Mouse (Mus musculus): ENCODE measurements around the gene Pdgfb. TPM values are rescaled to one million over a fixed set of nuclear protein-coding genes. Genes with fewer than 3 reads are reported as not detected.

The Pdgfb gene
- polyA plus RNA-seq, 1 experiment from 2014 or later = 8.0 TPM

- ATAC-seq = no peak
- Histone ChIP-seq H3K9me3 (ENCODE audit: control insufficient read depth, low read length) (no peaks in the 10 kb centered on the region), H3K4me3 (ENCODE audit: low read length) (no peak overlapping the region), H3K36me3 (ENCODE audit: control insufficient read depth, insufficient read depth, low read length) (no peaks in the 10 kb centered on the region), H3K27me3 (replicated peaks; ENCODE audit: control insufficient read depth, insufficient read depth, low read length) (no peaks in the 10 kb centered on the region), H3K4me1 (ENCODE audit: control insufficient read depth, insufficient read depth, low read depth, low read length) (no peaks in the 10 kb centered on the region), H3K27ac (ENCODE audit: low read depth, low read length) (no peak overlapping the region), H3K9ac (ENCODE audit: low read depth, low read length) (no peak overlapping the region), H3K4me2 (ENCODE audit: low read length) (no peak overlapping the region)
- 46% methylated on average over 9 of the region's 9 CpGs for WGBS
These were observed 53.3 kb downstream of the Pdgfb start for GRCm38 (mm10) chr15:79961366-79961921.

- Histone ChIP-seq H3K9me3 (ENCODE audit: control insufficient read depth, low read length) (no peaks in the 10 kb centered on the region), H3K27ac (ENCODE audit: low read depth, low read length) (no peak overlapping the region), H3K4me2 (ENCODE audit: low read length) (no peak overlapping the region), H3K9ac (ENCODE audit: low read depth, low read length) (no peak overlapping the region; the same call in 1 of the 2 replicates), H3K36me3 (ENCODE audit: control insufficient read depth, insufficient read depth, low read length) (no peaks in the 10 kb centered on the region), H3K27me3 (replicated peaks; ENCODE audit: control insufficient read depth, insufficient read depth, low read length) (no peaks in the 10 kb centered on the region), H3K4me1 (ENCODE audit: control insufficient read depth, insufficient read depth, low read depth, low read length) (no peaks in the 10 kb centered on the region), H3K4me3 (ENCODE audit: low read length) (no peak overlapping the region)
- WGBS = 61% methylated on average over 3 of the region's 3 CpGs
- ATAC-seq = no peak
These were observed 56.4 kb downstream of the Pdgfb start for GRCm38 (mm10) chr15:79958418-79958817.

GRCm38 (mm10) chr15:79956559-79956958 lies 58.2 kb downstream of the Pdgfb start:
- Histone ChIP-seq H3K27me3 (replicated peaks; ENCODE audit: control insufficient read depth, insufficient read depth, low read length) (no peaks in the 10 kb centered on the region), H3K9me3 (ENCODE audit: control insufficient read depth, low read length) (no peaks in the 10 kb centered on the region), H3K9ac (ENCODE audit: low read depth, low read length) (no peak overlapping the region), H3K4me2 (ENCODE audit: low read length) (no peak overlapping the region), H3K4me1 (ENCODE audit: control insufficient read depth, insufficient read depth, low read depth, low read length) (peaks cover 5% of the 10 kb centered on the region), H3K27ac (ENCODE audit: low read depth, low read length) (no peak overlapping the region), H3K36me3 (ENCODE audit: control insufficient read depth, insufficient read depth, low read length) (no peaks in the 10 kb centered on the region), H3K4me3 (ENCODE audit: low read length) (no peak overlapping the region)
- 86% methylated on average over 8 of the region's 8 CpGs for WGBS
- no peak for ATAC-seq

- no peak overlapping the region for H3K4me2 ChIP-seq (ENCODE audit: low read length)
These were observed 61.3 kb downstream of the Pdgfb start for GRCm38 (mm10) chr15:79953470-79953869.

GRCm38 (mm10) chr15:79952504-79953231 lies 62.1 kb downstream of the Pdgfb start:
- Histone ChIP-seq H3K27ac (ENCODE audit: low read depth, low read length) (no peak overlapping the region), H3K4me1 (ENCODE audit: control insufficient read depth, insufficient read depth, low read depth, low read length) (peaks cover 23% of the 10 kb centered on the region), H3K4me3 (ENCODE audit: low read length) (no peak overlapping the region), H3K4me2 (ENCODE audit: low read length) (no peak overlapping the region), H3K36me3 (ENCODE audit: control insufficient read depth, insufficient read depth, low read length) (no peaks in the 10 kb centered on the region), H3K27me3 (replicated peaks; ENCODE audit: control insufficient read depth, insufficient read depth, low read length) (no peaks in the 10 kb centered on the region), H3K9me3 (ENCODE audit: control insufficient read depth, low read length) (no peaks in the 10 kb centered on the region), H3K9ac (ENCODE audit: low read depth, low read length) (no peak overlapping the region)
- 46% methylated on average over 11 of the region's 11 CpGs for WGBS
- ATAC-seq = no peak

More at GRCm38 (mm10) chr15:79953470-79953869, 61.3 kb downstream of the Pdgfb start:
- no peaks in the 10 kb centered on the region for H3K27me3 ChIP-seq (replicated peaks; ENCODE audit: control insufficient read depth, insufficient read depth, low read length)
- H3K4me1 ChIP-seq (ENCODE audit: control insufficient read depth, insufficient read depth, low read depth, low read length) = peaks cover 23% of the 10 kb centered on the region
- H3K9me3 ChIP-seq (ENCODE audit: control insufficient read depth, low read length) = no peaks in the 10 kb centered on the region
- no peaks in the 10 kb centered on the region for H3K36me3 ChIP-seq (ENCODE audit: control insufficient read depth, insufficient read depth, low read length)
- H3K27ac ChIP-seq (ENCODE audit: low read depth, low read length) = no peak overlapping the region
- H3K9ac ChIP-seq (ENCODE audit: low read depth, low read length) = no peak overlapping the region
- WGBS = 56% methylated on average over 7 of the region's 7 CpGs
- no peak for ATAC-seq
- no peak overlapping the region for H3K4me3 ChIP-seq (ENCODE audit: low read length)

GRCm38 (mm10) chr15:79951730-79952503 lies 62.9 kb downstream of the Pdgfb start:
- Histone ChIP-seq H3K27ac (ENCODE audit: low read depth, low read length) (no peak overlapping the region), H3K4me2 (ENCODE audit: low read length) (no peak overlapping the region), H3K4me1 (ENCODE audit: control insufficient read depth, insufficient read depth, low read depth, low read length) (peaks cover 23% of the 10 kb centered on the region), H3K36me3 (ENCODE audit: control insufficient read depth, insufficient read depth, low read length) (no peaks in the 10 kb centered on the region), H3K9ac (ENCODE audit: low read depth, low read length) (0 out of 2 replicates have a peak overlapping the region, but pooled peaks have one; percentile 10), H3K9me3 (ENCODE audit: control insufficient read depth, low read length) (no peaks in the 10 kb centered on the region), H3K4me3 (ENCODE audit: low read length) (no peak overlapping the region), H3K27me3 (replicated peaks; ENCODE audit: control insufficient read depth, insufficient read depth, low read length) (no peaks in the 10 kb centered on the region)
- no peak for ATAC-seq
- 39% methylated on average over 14 of the region's 14 CpGs for whole genome bisulfite sequencing

GRCm38 (mm10) chr15:79951226-79951625 lies 63.6 kb downstream of the Pdgfb start:
- Histone ChIP-seq H3K4me3 (ENCODE audit: low read length) (no peak overlapping the region; the same call in 1 of the 2 replicates), H3K4me1 (ENCODE audit: control insufficient read depth, insufficient read depth, low read depth, low read length) (peaks cover 23% of the 10 kb centered on the region), H3K9me3 (ENCODE audit: control insufficient read depth, low read length) (no peaks in the 10 kb centered on the region), H3K36me3 (ENCODE audit: control insufficient read depth, insufficient read depth, low read length) (no peaks in the 10 kb centered on the region), H3K27ac (ENCODE audit: low read depth, low read length) (peak overlapping the region; percentile 63), H3K9ac (ENCODE audit: low read depth, low read length) (peak overlapping the region; percentile 64; the same call in 1 of the 2 replicates), H3K4me2 (ENCODE audit: low read length) (peak overlapping the region; percentile 70), H3K27me3 (replicated peaks; ENCODE audit: control insufficient read depth, insufficient read depth, low read length) (no peaks in the 10 kb centered on the region)
- no peak; the same call in 1 of the 2 replicates for ATAC-seq
- 64% methylated on average over 6 of the region's 6 CpGs for WGBS

- under 1% methylated on average over 23 of the region's 24 CpGs for WGBS
- ATAC-seq = peak; percentile 63
- peak overlapping the region; percentile 70 for H3K4me2 ChIP-seq (ENCODE audit: low read length)
- H3K27ac ChIP-seq (ENCODE audit: low read depth, low read length) = peak overlapping the region; percentile 63
- peak overlapping the region; percentile 64 for H3K9ac ChIP-seq (ENCODE audit: low read depth, low read length)
- peaks cover 24% of the 10 kb centered on the region for H3K4me1 ChIP-seq (ENCODE audit: control insufficient read depth, insufficient read depth, low read depth, low read length)
- no peaks in the 10 kb centered on the region for H3K9me3 ChIP-seq (ENCODE audit: control insufficient read depth, low read length)
- H3K4me3 ChIP-seq (ENCODE audit: low read length) = peak overlapping the region; percentile 40
- H3K27me3 ChIP-seq (replicated peaks; ENCODE audit: control insufficient read depth, insufficient read depth, low read length) = no peaks in the 10 kb centered on the region
- no peaks in the 10 kb centered on the region for H3K36me3 ChIP-seq (ENCODE audit: control insufficient read depth, insufficient read depth, low read length)
These were observed 64.3 kb downstream of the Pdgfb start for GRCm38 (mm10) chr15:79950250-79951025.
